Mouse (Mus musculus): Measurements from ENCODE around the gene Rbx1.

DNA sequence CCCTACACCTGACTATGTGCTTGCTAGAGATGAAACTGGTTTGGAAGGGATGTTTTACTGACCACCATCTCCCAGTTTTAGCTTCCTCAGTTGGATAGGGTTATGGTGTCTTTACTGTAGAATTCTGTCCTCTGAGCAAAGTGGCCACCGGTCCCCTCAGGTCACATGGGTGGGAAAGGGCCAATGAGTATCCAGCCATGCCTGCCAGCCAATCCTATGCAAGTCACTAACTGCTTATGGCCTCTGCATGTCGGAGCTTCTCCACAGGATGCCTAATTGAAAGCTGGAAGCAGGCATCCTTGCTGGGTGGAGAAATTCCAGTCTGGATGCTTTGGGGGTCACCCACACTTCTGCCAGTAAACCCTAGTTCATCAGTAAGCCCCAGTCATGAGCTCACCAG lies 10.5 kb downstream of the Rbx1 start:
- TF ChIP-seq CTCF (conservative IDR thresholded peaks at IDR 0.05; ENCODE audit: low read length) (no peak), NANOG (IDR thresholded peaks at IDR 0.05; ENCODE audit: borderline replicate concordance, low read length) (no peak), POU5F1 (IDR thresholded peaks at IDR 0.05; ENCODE audit: borderline replicate concordance, low read length) (no peak)
